Mouse (Mus musculus) intestine, embryonic 14.5 days (tissue): ENCODE data around the gene Mpp3. TPM values are rescaled to one million over a fixed set of nuclear protein-coding genes. Genes with fewer than 3 reads are reported as not detected.

ENCODE experiments used
- ATAC-seq: fragments of 200-750 bp; cut with Nextera tagmentation; replicated peaks from 2 replicates; pipeline ENCODE4 v1.8.0; 2017; ENCODE audit warnings: low read depth, moderate number of reproducible peaks, moderate TSS enrichment, moderate library complexity; ENCODE audit not compliant: low FRiP score, low TSS enrichment
- DNase-seq: peaks from one replicate; pipeline ENCODE4 v3.0.0-alpha.2; 2018; ENCODE audit warnings: low spot score
- H3K27ac ChIP-seq: fragments of 300-500 bp; sonication (generic); 2 replicates; pipeline ENCODE4 v1.5.1; 2014; ENCODE audit warnings: low read depth, mild to moderate bottlenecking, control low read depth
- H3K27me3 ChIP-seq: fragments of 300-500 bp; sonication (generic); replicated peaks from 2 replicates; pipeline ENCODE4 v1.6.1; 2014; ENCODE audit warnings: low read length, control low read depth; ENCODE audit not compliant: control insufficient read depth, insufficient read depth
- H3K36me3 ChIP-seq: fragments of 300-500 bp; sonication (generic); 2 replicates; pipeline ENCODE4 v1.6.1; 2014; ENCODE audit warnings: low read length, control low read depth; ENCODE audit not compliant: control insufficient read depth, insufficient read depth
- H3K4me1 ChIP-seq: fragments of 300-500 bp; sonication (generic); replicated peaks from 2 replicates; pipeline ENCODE4 v1.6.1; 2014; ENCODE audit warnings: low read length, control low read depth, mixed read lengths; ENCODE audit not compliant: control insufficient read depth, insufficient read depth
- H3K4me2 ChIP-seq: fragments of 300-500 bp; sonication (generic); 2 replicates; pipeline ENCODE4 v1.6.1; 2014; ENCODE audit warnings: low read length
- H3K4me3 ChIP-seq: fragments of 300-500 bp; sonication (generic); 2 replicates; pipeline ENCODE4 v1.5.1; 2014; ENCODE audit warnings: low read depth, low read length, control low read depth, mixed read lengths
- H3K9ac ChIP-seq: fragments of 300-500 bp; sonication (generic); 2 replicates; pipeline ENCODE4 v1.6.1; 2014; ENCODE audit warnings: mild to moderate bottlenecking, low read length
- H3K9me3 ChIP-seq: fragments of 300-500 bp; sonication (generic); 2 replicates; pipeline ENCODE4 v1.6.1; 2016; ENCODE audit warnings: low read length, control low read depth; ENCODE audit not compliant: control insufficient read depth
- WGBS: fragments of 180-500 bp; shearing (Covaris S2); extraction: QIAGEN DNeasy Blood & Tissue Kit; methylation state at CpG from one replicate; pipeline ENCODE4 v1.1.7; 2014; 5-methylcytosine and 5-hydroxymethylcytosine counted together
- polyA plus RNA-seq: library from polyadenylated mRNA; unstranded; fragments of >200 nt; fragmentation: Nextera tagmentation; extraction: Ambion mirVana; gene quantifications from 2 replicates; pipeline ENCODE4 v1.2.1, GENCODE M21; 2014

Gene Mpp3
- polyA plus RNA-seq, 1 experiment from 2014 or later = 11.0 TPM

- no peaks in the 10 kb centered on the region for H3K4me1 ChIP-seq
- ATAC-seq = no peak
- H3K9me3 ChIP-seq = no peaks in the 10 kb centered on the region
- no peak overlapping the region for H3K9ac ChIP-seq
- H3K36me3 ChIP-seq = peaks cover 34% of the 10 kb centered on the region
- H3K4me2 ChIP-seq = no peak overlapping the region
- no peak for DNase-seq
- WGBS = 90% methylated on average over 1 of the region's 1 CpGs
- no peak overlapping the region for H3K27ac ChIP-seq
- no peaks in the 10 kb centered on the region for H3K27me3 ChIP-seq
- H3K4me3 ChIP-seq = no peak overlapping the region
Observed at GRCm38 (mm10) chr11:102016136-102016535, 12.1 kb downstream of the Mpp3 start.

- no peak overlapping the region for H3K4me3 ChIP-seq
- H3K9me3 ChIP-seq = no peaks in the 10 kb centered on the region
- H3K27me3 ChIP-seq = no peaks in the 10 kb centered on the region
- no peak overlapping the region for H3K4me2 ChIP-seq
- H3K36me3 ChIP-seq = peaks cover 38% of the 10 kb centered on the region
- no peak overlapping the region for H3K9ac ChIP-seq
- DNase-seq (no peak), ATAC-seq (no peak)
- H3K27ac ChIP-seq = no peak overlapping the region
- WGBS = 67% methylated on average over 6 of the region's 6 CpGs
- H3K4me1 ChIP-seq = no peaks in the 10 kb centered on the region
Observed at GRCm38 (mm10) chr11:102015472-102015871, 12.8 kb downstream of the Mpp3 start.

GRCm38 (mm10) chr11:102013201-102013600, 15.1 kb downstream of the Mpp3 start:
- Histone ChIP-seq H3K9me3 (no peaks in the 10 kb centered on the region), H3K27ac (no peak overlapping the region), H3K4me3 (no peak overlapping the region), H3K4me2 (no peak overlapping the region), H3K4me1 (no peaks in the 10 kb centered on the region), H3K36me3 (peaks cover 56% of the 10 kb centered on the region), H3K27me3 (no peaks in the 10 kb centered on the region), H3K9ac (no peak overlapping the region)
- ATAC-seq (no peak), DNase-seq (no peak)
- WGBS = 87% methylated on average over 8 of the region's 8 CpGs

GRCm38 (mm10) chr11:102011510-102011909, 16.8 kb downstream of the Mpp3 start:
- Histone ChIP-seq H3K27me3 (no peaks in the 10 kb centered on the region), H3K9ac (no peak overlapping the region), H3K36me3 (peaks cover 49% of the 10 kb centered on the region), H3K27ac (no peak overlapping the region), H3K9me3 (no peaks in the 10 kb centered on the region), H3K4me1 (no peaks in the 10 kb centered on the region), H3K4me3 (no peak overlapping the region), H3K4me2 (no peak overlapping the region)
- WGBS = 82% methylated on average over 8 of the region's 8 CpGs
- DNase-seq = no peak
- ATAC-seq = no peak

- Histone ChIP-seq H3K9me3 (no peaks in the 10 kb centered on the region), H3K27me3 (no peaks in the 10 kb centered on the region), H3K27ac (no peak overlapping the region), H3K4me1 (no peaks in the 10 kb centered on the region), H3K4me2 (no peak overlapping the region), H3K4me3 (no peak overlapping the region), H3K36me3 (peaks cover 49% of the 10 kb centered on the region), H3K9ac (no peak overlapping the region)
- DNase-seq (no peak), ATAC-seq (no peak)
- 67% methylated on average over 13 of the region's 13 CpGs for WGBS
Observed at GRCm38 (mm10) chr11:102010140-102010539, 18.1 kb downstream of the Mpp3 start.

GRCm38 (mm10) chr11:102008954-102009637, 19.2 kb downstream of the Mpp3 start:
- Histone ChIP-seq H3K9me3 (0 out of 2 replicates have a peak, but pooled peaks cover 3% of the 10 kb centered on the region), H3K27me3 (no peaks in the 10 kb centered on the region), H3K4me3 (no peak overlapping the region), H3K4me1 (no peaks in the 10 kb centered on the region), H3K36me3 (peaks cover 54% of the 10 kb centered on the region), H3K27ac (no peak overlapping the region), H3K9ac (no peak overlapping the region), H3K4me2 (no peak overlapping the region)
- DNase-seq (no peak), ATAC-seq (no peak)
- 85% methylated on average over 15 of the region's 15 CpGs for WGBS

GRCm38 (mm10) chr11:102008372-102008771, 19.9 kb downstream of the Mpp3 start:
- WGBS = 91% methylated on average over 8 of the region's 8 CpGs
- H3K9ac ChIP-seq = no peak overlapping the region
- no peak overlapping the region for H3K27ac ChIP-seq
- DNase-seq (no peak), ATAC-seq (no peak)
- H3K27me3 ChIP-seq = no peaks in the 10 kb centered on the region
- H3K4me3 ChIP-seq = no peak overlapping the region
- H3K4me2 ChIP-seq = no peak overlapping the region
- no peaks in the 10 kb centered on the region for H3K4me1 ChIP-seq
- H3K36me3 ChIP-seq = peaks cover 51% of the 10 kb centered on the region
- 0 out of 2 replicates have a peak, but pooled peaks cover 3% of the 10 kb centered on the region for H3K9me3 ChIP-seq

- Histone ChIP-seq H3K4me3 (no peak overlapping the region), H3K27me3 (no peaks in the 10 kb centered on the region), H3K9me3 (0 out of 2 replicates have a peak, but pooled peaks cover 3% of the 10 kb centered on the region), H3K9ac (no peak overlapping the region), H3K4me1 (no peaks in the 10 kb centered on the region), H3K4me2 (no peak overlapping the region), H3K36me3 (peaks cover 44% of the 10 kb centered on the region), H3K27ac (no peak overlapping the region)
- DNase-seq = no peak
- WGBS = 90% methylated on average over 5 of the region's 5 CpGs
- ATAC-seq = no peak
Observed at GRCm38 (mm10) chr11:102006688-102007087, 21.6 kb downstream of the Mpp3 start.

- Histone ChIP-seq H3K4me2 (no peak overlapping the region), H3K36me3 (peaks cover 43% of the 10 kb centered on the region), H3K9me3 (0 out of 2 replicates have a peak, but pooled peaks cover 3% of the 10 kb centered on the region), H3K4me3 (no peak overlapping the region), H3K9ac (no peak overlapping the region), H3K27me3 (no peaks in the 10 kb centered on the region), H3K4me1 (no peaks in the 10 kb centered on the region), H3K27ac (no peak overlapping the region)
- DNase-seq (no peak), ATAC-seq (no peak)
- WGBS = 80% methylated on average over 9 of the region's 9 CpGs
Observed at GRCm38 (mm10) chr11:102006271-102006670, 22.0 kb downstream of the Mpp3 start.
